Mouse (Mus musculus) MEL (cell line): ENCODE measurements around the gene Ppdpf.

Experiments
- MAFK ChIP-seq: IDR thresholded peaks from 2 replicates; pipeline ENCODE4 v1.6.1; 2011; ENCODE audit warnings: low read depth, mild to moderate bottlenecking, low read length, improper control_type of control experiment, borderline replicate concordance
- POLR2AphosphoS2 ChIP-seq: IDR thresholded peaks from 2 replicates; pipeline ENCODE4 v1.6.1; 2011; ENCODE audit warnings: low read length, improper control_type of control experiment
- RCOR1 ChIP-seq: IDR thresholded peaks from 2 replicates; pipeline ENCODE4 v1.6.1; 2012; ENCODE audit warnings: low read depth, mild to moderate bottlenecking, inconsistent platforms, low read length, improper control_type of control experiment

DNA sequence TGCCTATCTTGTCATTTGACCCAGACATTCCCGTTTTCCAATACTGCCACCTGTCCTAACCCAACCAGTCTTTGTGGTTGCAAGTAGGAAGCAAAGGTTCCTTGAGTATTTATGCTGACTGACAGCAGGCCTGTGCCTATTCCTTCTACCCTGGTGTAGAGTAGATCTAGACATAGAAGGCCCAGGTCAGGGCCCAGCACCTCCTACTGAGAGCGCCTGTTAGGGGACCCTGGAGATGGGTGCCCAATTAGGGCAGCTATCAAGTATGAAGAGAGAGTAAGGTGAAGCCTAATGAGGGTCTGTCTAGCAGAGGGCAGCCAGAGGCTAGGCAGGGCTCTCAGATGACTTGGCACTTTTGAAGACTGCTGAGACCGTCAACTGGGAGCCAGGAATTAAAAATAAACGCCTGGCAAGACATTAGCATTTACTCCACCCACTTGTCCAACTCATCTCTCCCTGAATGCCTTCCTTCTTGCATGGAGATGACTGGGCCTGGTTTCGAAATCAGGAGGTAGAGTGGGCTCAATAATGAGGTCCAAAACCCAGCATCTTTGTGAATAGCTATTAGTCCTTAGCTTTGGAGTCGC, 29.2 kb upstream of the Ppdpf start:
- TF ChIP-seq RCOR1 (no peak), POLR2AphosphoS2 (no peak), MAFK (no peak)
